Comparison of ENCODE assay signal across 8 mouse cellular contexts in genomic region chr17:27634871-27635574, GRCm38 (mm10). TPM values are rescaled to one million over a fixed set of nuclear protein-coding genes. Genes with fewer than 3 reads are reported as not detected.
DNase-seq lines count a peak whose midpoint lies in the region; ATAC-seq and TF ChIP-seq lines count a peak whose summit lies in the region.

TSS of gene RPS10-NUDT3 (minus strand) at chr17:27635222.

- ATAC-seq in Patski = peak; percentile 77
- ATAC-seq in hindbrain, embryonic 12.5 days (ENCODE audit: low FRiP score) = peak; percentile 96

- no peaks in the 10 kb centered on the region for H3K27me3 ChIP-seq in Patski
- no peaks in the 10 kb centered on the region for H3K27me3 ChIP-seq in hindbrain, embryonic 12.5 days

- in situ Hi-C loops in Patski (cut with MboI; ENCODE audit: low pct_unique_long_range_greater_than_20kb) = loop anchor here (5.0 kb wide), 1 partner anchor 68 kb away; the partner anchor contains the start of gene AI413582

- H3K4me2 ChIP-seq in hindbrain, embryonic 12.5 days (replicated peaks) = peak within 1 kb of the TSS; percentile 82

- DNase-seq in Patski (ENCODE audit: low read depth, low spot score) = no peak
- peak; percentile 92 for DNase-seq in cerebellum, adult 9-11 months
- peak; percentile 80 to 89 for DNase-seq in frontal cortex, postnatal 10 days (ENCODE audit: low spot score in 2 of 2)
- DNase-seq in left cerebral cortex, adult 11 months (ENCODE audit: low spot score) = peak; percentile 81
- peak; percentile 93 for DNase-seq in lung, postnatal 36 days
- peak; percentile 94 for DNase-seq in retina, embryonic 14.5 days (ENCODE audit: low spot score)
- peak; percentile 87 to 91 for DNase-seq in thymus, postnatal 36 days

- CTCF ChIA-PET in Patski (lab: Charles Lee) = no interaction called here

- peaks cover 37% of the 10 kb centered on the region for H3K36me3 ChIP-seq in hindbrain, embryonic 12.5 days

- H3K9ac ChIP-seq in hindbrain, embryonic 12.5 days = peak within 1 kb of the TSS; percentile 96

- no peak for TF ChIP-seq CTCF in Patski (IDR thresholded peaks at IDR 0.05)

- H3K4me3 ChIP-seq in hindbrain, embryonic 12.5 days = peak within 1 kb of the TSS; percentile 90

- no peaks in the 10 kb centered on the region for H3K9me3 ChIP-seq in hindbrain, embryonic 12.5 days (replicated peaks)

- POLR2A ChIA-PET in Patski (lab: Charles Lee) = interaction anchor here (0.6 to 0.9 kb wide), 4 partner anchors 11 to 466 kb away, joined by 3 to 5 read pairs (median 4); no protein-coding TSS in a partner anchor

- peak within 1 kb of the TSS; percentile 87 for H3K27ac ChIP-seq in hindbrain, embryonic 12.5 days

- peaks cover 34% of the 10 kb centered on the region for H3K4me1 ChIP-seq in hindbrain, embryonic 12.5 days

- WGBS in hindbrain, embryonic 12.5 days = under 1% methylated on average over 54 of the region's 72 CpGs

RNA-seq across cellular contexts. Expression of gene RPS10-NUDT3, which starts in this region (rescaled TPM):
- 1.7 TPM for polyA plus RNA-seq in Patski (2021)
- not detected in 2 replicates for polyA plus RNA-seq in hindbrain, embryonic 12.5 days (2016; fragmentation: Nextera tagmentation; extraction: Ambion mirVana)

Comparison
In these comparisons a context has a peak if more than half of its experiments do, and no peak if none do; other contexts are left out.
1. Peak in ATAC-seq, H3K4me3 ChIP-seq, H3K27ac ChIP-seq, H3K9ac ChIP-seq and H3K4me2 ChIP-seq in hindbrain, embryonic 12.5 days; RNA of the gene not detected or under 1 TPM.